Mouse (Mus musculus) thymus, postnatal 10 days (tissue): Measurements from ENCODE around the gene Stard13.

Source experiments
- DNase-seq, 2 experiments: peaks; one replicate each; pipeline ENCODE4 v3.0.0; 2021; ENCODE audit warnings: low spot score in 2 of 2

Stard13 gene

DNA sequence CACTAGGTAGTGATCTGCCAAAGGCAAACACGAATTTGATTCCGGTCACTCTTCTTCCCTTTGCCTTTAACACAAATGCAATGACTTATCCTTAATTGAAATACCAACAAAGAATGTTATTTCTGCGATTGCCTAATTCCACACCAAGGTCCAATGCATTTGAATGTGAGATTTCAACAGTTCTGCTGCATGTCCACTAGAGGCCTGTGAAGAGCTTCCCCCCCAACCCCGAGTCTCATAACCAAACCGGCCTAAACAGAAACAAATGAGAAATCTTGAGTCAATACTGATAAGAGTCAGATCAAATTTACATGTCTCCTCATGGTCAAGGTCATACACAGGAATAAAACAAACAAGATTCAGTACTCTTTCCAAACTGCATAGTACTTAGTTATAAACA lies 91.4 kb downstream of the Stard13 start:
- no peak for DNase-seq

DNA sequence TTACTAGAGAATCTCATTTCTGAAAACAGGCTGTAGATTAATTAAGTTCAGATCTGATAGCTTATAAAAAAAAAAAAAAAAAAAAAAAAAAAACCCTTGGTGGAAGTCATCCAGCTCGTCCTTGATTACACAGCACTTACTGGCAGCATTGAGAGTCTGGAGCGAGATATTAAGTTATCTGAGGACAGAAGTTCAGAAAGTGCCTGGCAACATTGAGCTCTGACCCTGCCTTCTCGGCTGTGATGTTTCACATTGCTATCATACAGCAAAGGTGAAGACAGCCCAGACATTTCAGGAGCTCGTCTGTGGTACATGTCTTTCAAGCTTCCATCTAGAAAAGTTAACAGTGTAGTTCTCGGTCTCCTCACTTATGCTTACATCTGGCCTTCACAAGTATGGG lies 95.7 kb downstream of the Stard13 start:
- DNase-seq = no peak

DNA sequence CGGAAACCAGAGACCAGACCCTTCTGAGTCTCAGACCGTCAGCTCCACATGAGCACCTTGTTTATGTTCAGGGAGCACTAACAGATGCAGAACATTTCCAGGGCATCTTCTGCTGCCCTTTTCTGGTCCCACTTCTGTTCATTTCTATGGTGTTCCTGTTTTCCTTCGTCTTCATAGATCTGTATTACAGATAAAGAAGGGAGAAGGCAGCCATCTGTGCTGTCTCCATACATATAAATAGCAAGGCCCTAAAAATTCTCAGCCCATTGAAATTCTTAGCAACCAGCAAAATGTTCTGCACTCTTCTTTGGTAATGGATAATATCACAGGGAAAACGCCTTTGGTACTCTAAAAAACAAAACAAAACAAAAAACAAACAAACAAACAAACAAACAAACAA lies 96.3 kb downstream of the Stard13 start:
- DNase-seq = no peak

DNA sequence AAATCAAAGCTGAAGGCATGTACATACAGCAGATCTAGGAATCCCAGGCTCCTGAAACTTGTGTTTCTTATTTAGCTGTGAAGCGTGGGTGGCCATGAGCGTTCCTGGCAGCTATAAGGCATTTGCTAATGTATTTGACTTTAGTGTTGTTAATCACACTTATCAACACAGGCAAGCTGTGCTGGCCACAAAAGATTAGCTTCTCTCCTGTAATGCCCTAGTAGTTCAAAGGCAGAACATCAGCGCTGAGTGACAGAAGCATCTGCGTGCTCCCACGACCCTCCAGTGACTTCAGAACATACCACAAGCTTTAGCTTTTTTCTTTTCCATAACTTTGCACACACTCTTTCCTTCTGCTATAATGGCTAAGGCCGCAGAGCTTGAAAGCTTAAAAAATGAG lies 97.7 kb downstream of the Stard13 start:
- DNase-seq = no peak

DNA sequence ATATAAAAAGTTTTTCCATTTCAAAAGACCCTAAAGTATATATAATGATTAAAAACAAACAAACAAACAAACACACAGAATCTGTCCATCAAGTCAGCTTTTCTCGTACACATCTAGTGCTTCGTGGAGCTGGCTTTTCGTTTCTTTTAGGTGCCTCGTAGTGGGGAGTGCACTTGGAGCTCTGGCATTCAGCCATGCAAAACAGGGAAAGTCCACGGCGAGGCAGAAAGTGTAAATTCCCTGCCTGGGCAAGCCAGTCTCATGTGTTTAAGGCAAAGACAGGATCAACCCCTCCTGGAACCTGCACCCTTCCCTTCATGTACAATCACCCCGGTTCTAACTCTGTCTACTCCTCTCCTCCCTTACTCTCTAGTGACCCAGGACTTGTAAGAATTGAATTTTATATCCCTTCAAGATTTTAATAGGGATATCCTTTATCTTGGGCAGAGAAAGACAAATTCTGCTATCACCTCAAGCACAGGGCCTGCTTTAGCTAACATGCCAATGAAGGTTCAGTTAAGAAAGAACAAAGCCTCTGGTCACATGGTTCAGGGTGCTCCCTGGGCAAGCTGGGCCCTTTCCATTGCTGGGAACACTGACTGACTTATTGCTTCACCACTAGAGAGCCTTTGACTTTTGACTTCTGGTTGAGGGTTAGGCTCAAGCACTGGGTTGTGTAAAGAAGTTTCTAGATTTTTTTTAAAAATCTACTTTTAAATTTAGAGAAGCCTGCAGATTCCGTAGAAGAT lies 98.4 kb downstream of the Stard13 start:
- DNase-seq = no peak

DNA sequence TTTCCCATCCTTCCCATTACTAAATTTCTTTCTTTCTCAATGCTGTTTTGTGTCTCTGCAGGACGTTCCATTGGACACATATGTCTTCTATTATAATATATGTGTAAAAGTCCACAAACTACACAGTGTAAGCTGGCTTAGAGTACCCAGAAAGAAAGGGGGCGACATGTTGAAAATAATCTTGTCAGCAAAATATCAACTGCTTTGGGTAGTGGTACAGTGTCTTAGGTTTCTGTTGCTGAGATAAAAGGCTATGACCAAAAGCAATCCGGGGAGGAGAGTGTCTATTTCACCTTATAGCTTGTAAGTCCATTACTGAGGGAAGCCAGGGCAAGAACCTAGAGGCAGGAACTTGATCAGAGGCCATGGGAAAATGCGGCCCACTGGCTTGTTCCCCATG lies 99.4 kb downstream of the Stard13 start:
- no peak for DNase-seq

DNA sequence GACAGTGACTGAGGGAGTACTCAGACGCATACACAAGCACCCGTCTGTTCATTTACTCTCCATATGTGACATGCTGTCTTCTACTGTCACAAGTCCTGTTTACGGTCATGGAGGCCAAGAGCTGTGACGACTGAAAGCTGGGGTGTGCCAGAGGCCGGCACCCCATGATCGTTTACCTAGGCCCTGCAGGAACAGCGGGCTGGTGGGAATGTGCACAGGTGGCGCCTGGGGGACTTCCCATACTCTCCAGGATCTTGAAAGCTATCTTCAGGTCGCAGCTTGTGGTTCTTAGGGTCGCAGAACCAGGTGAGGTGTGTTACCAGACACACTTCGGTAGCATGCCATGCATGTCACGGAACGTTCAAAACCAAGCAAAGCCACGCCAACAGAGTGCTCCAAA lies 99.9 kb downstream of the Stard13 start:
- no peak for DNase-seq

DNA sequence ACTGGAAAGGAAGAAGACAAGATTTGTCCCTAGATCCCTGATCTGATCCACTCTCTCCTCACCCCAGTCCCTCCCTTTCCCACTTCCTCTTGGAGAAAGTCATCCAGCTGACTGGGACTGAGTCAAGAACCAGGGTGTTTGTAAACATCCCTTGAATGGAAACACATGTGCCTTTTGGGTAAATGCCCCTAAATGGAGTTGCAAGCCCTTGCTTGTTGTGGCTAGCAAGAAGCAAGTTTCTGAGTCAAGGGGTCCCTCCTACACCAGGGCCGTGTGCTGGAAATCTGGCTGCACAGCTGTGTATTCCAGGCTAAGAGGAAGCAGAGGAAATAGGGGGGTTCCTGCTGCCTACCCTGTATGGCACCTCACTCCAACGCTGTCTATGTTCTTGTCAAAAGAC lies 103.9 kb downstream of the Stard13 start:
- no peak for DNase-seq

DNA sequence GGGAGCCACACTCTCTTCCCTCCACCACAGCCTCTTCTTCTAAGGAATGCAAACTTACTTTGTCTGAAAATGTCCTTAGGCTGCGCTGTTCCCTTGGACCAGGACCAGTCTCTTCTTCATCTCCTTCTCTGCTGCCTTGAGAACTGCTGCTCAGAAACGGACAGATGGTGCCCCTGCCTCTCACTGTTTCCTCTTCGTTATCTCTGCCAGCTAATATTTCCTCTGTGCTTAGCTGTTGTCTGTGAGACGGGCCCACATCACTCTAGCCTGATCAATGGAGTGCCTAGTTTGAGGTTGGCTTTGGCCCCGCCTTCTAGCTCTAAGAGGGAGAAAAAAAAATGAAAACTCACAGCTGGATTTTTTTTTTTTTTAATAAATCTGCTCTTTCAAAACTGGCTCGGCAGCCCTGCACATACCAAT lies 106.3 kb downstream of the Stard13 start:
- no peak for DNase-seq

DNA sequence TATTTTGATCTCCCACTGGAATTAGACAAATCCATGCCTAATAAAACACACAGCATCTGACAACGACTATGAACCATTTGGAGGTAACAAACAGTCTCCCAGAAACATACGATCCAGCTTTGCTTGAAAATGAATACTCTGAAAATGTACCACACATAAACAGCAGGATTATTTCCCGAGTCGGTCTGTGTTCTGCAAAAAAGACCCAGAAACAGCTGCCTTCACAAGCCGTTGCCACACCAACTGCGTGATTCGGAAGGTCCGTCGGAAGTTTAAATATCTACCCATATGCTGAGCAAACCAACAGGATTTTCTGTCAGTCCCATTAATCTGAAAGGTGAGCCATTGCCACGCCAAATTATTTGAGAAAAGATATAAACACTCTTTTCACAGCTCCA lies 107.0 kb downstream of the Stard13 start:
- no peak for DNase-seq

DNA sequence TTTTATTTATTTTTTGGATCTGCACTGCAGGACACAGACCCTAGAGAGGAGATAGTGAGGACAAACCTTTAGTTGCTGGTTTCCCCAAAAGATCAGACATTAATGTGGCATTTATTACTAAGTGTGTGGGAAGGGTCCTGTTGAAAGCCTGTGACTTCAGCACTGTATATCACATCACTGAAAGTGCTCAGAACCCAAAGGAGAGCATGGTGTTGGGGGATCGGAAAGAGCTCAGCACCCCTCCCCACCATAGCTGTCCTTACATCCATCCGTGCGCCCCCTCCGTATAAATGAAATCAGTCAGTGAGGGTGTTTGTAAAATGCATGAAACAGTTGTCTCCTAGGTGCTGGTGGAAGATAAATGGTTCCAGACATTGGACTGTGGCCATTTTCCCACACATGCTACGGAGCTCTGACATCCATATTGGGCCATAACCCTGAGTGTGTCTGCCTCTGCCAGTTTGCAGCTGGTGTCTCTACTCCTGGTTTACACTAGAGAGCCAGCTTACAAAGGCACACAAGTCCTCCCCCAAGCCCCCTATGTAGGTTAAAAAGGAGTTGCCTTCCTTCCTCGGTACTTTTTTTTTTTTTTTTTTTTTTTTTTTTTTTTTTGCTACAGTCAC lies 107.5 kb downstream of the Stard13 start:
- no peak for DNase-seq

DNA sequence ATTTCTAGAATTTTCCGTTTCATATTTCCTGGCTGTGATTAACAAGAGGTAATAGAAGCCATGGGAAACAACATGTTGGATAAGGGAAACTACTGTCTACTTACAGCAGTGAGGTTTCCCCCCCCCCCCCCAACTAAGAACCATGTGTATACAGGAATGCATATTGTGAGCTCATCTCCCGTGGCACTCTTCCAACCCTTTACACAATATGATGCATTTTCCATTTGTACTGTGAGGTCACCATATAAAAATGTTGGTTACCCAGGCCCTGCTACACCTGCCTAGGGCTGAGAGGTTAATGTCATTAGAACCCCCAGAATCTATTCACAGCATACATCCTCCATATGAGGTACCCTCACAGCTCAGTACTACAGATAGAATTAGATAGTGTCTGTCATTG lies 115.8 kb downstream of the Stard13 start:
- no peak for DNase-seq

DNA sequence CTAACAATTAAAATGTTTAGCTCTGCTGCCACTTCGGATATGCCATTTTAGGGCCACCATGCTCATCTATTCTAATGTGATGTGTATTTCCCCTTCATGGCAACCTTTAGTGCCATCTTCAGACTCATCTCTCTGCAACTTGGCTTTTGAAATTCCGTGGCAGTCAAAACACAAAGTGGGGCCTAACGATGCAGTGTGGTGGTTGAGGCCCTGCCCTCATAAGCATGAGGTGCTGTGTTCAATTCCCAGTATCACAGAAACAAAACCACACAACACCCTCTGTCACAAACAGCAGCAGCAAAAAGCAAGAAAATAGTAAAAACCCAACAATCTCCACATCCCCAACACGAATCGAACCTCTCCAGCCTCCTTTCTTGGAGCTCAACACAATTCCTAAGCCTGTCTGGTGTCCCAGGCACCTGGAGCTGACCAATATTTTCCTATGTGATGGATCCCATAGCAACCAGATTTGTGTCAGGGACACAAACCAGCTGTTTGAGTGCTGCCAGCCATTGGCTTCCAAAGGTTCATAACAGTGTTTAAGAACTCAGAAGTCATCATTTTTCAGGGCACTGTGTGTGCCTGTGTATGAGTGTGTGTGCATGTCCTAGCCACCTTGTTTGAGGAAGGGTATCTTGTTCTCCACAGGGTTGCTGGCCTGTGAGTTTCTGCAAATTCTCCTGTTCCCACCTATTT lies 117.3 kb downstream of the Stard13 start:
- no peak for DNase-seq

DNA sequence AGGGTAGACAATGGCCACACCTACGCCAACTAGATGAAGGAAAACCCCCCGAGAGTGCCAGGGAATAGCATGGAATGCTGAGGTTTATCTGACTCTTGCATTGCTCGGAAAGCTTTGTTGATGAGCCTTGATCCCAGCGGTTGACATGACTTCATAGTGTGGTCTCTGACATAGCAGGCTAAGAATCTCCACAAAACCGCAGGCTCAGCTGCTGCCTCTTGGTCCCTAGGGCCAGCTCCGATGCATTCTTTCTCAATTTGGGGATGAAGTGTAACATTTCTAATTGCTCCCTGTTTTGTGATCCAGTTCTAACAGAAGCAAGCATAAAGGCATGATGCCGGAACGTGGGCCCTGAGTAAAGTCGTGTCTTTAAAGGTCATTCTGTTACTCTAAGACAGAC lies 120.9 kb downstream of the Stard13 start:
- no peak for DNase-seq

DNA sequence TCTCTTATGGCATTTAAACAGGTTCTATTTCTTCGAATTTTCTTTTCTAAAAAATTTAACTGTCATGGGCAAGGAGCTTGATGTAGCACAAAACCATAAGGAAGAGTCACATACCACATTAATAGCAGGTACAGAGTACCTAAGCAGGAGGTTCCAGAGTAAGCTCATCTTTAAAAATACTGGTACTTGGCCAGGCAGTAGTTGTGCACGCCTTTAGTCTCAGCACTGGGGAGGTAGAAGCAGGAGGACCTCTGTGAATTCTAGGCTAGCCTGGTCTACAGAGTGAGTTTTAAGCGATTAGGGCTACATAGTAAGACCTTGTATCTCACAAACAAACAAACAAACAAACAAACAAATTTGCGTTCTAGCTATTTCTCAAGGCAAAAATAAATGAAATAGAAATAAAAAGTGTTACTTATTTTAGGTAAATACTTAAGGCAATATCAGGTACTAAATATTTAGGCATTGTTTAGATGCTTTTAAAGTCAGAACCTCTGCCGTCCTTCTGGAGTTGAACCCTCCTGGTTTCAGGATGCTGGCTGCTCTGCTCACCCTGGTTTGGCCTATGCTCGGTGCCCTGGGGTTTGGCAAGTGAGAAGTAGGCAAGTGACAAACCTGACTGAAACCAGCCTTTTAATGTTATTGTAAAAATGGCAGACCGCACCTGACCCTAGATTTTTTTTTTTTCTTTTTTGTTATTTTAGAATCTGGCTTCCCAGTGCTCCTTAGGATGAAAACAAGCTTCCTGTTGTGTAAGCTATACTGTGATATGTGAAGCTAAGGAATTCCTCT lies 122.4 kb downstream of the Stard13 start:
- DNase-seq = no peak

DNA sequence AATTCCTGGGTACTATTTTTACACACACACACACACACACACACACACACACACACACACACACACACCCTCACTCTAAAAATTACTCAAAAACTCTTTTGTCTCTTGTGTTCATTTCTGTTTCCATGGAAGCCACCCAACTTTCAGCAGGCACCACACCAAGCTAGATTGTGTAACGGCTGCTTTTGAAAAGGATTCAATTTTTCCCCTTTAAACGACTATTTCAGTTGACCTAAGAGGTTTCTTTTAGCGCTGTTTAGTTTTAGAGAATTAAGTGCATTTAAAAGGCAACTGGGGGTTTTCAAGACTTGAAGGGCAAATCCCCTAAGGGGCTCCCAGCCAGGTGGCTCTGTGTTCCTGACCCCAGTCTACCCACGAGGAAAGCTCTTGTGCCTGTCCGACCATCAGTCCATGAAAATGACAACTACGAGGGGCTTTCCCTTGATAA lies 123.2 kb downstream of the Stard13 start:
- DNase-seq = no peak

DNA sequence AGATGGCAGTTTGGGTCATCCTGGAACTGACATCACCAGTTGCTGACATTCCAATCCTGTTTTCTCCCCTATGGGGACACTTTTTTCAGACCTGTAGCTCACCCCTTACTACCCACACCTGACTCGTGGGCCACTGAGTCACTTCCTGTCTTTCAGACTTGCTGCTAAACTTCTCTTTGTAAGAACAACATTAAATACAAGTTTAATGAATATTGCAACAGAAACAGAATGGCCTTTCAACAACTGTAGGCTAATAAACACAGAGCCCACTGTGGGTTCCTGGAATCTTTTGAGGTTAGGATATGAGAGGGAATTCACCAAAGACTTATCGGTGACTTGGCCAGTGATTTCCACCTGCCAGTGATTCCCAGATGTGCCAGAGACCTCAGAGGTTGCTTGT lies 123.8 kb downstream of the Stard13 start:
- no peak for DNase-seq

DNA sequence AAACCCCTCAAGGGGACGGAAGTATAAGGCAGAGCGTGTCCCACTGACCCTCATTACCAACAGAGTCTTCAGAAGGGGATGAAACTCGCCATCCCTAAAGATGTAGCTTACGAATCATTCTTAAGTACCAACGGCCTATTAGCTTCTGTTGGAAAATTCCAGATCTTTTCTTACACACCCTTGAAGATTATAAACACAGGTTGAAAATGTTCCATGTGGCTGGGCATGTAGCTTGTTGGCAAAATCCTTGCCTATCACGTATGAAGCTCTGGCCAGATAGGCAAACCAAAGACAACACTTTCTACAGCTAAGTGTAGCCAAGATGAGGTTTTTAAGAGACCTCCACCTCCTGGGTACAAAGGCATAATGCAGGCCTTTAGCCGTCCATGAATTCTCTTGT lies 124.7 kb downstream of the Stard13 start:
- no peak for DNase-seq

DNA sequence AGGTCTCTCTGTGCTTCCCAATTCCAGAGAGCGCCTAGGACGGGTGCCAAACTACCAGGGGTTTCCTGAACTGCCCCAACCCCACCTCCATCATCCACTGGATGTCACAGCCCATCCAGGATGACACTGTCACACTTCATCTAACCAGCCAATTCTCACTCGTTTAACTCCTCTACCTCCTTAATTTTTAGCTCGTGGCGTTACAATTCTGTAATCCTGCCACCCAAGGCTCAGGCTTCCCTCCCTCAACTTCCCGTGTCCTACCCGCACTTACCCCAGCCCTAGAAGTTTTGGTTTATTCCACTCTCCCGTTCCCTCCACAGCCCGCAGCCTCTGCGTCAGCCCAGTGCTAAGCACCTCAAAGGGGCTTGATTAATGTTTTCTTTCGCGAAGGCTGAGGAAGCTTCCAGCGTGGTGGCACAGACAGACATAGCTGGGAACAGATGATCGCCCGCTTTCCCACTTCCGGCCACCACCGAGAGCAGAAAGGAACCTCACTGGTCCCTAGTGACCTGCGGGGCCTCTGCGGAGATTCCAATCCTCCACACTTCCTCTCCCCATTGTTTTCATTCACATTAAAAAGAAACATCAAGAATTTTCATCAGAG lies 125.2 kb downstream of the Stard13 start:
- DNase-seq = no peak

DNA sequence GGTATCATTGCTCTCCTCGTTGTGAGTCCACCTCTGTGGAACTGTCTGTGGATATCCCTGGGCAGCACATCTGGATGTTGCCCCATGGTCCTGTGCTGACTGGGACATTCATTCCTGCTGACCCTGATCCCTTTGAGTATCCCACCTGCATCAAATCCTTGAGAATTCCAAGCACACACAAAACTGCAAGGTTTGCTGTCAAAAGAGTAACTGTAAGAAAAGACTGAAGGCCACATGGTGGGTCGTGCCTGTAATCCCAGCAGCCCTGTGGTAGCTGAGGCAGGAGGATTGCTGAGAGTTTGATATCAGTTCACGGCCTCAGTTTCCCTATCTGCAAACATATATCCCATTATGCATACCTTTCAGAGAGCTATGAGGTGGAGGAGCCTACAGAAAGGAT lies 126.8 kb downstream of the Stard13 start:
- DNase-seq = no peak

DNA sequence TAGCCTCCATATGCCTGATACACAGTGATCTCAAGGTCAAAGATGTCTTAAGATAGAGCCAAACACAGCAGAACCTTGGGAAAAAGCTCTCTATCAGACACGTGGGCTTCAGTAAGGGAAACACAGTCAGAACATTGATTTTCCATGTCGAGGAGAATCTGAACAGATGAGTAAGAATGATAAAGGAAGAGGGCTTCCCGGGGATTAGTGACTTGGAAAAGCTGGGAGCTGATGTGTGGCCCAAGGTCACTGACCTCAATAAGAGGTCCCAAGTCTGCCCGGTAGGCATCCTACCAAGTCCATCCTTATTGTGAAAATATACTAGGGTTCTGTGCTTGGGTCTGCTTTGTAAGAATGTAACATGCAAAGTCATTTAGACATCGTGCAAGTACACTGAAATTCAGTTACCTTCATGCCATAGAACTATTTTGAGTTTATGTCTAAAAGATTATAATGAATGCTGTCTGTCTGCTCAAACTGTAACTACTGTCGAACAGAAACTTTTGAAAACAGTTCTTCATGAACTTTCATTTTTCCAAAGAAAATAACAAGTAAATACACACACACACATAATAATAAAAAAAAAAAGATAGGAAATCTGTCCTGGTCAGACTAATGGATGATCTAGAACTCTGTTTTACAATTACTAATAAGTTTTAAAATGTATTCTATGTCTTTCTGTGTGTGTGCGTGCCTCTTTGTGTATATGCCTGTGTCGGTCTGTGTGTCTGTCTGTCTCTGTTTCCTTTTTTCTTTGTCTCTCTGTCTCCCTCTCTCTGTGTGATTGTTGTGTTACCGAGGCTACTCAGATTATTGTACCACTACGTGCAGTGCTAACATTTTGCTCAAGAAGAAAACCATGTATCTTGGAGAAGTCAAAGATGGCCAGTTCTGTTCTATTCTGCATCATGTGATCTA lies 128.3 kb downstream of the Stard13 start:
- DNase-seq = no peak
